Mouse (Mus musculus) small intestine, adult 2 months (tissue): ENCODE data around the gene Dclk2.

ENCODE experiments used
- CTCF ChIP-seq: fragments of 200-500 bp; IDR thresholded peaks from 2 replicates; pipeline ENCODE4 v1.5.1; 2012; ENCODE audit warnings: low read depth, mild to moderate bottlenecking, control low read depth, inconsistent platforms, low read length, moderate library complexity, mixed read lengths; ENCODE audit not compliant: insufficient replicate concordance, insufficient read length; ENCODE audit errors: extremely low read depth
- POLR2A ChIP-seq: fragments of 200-500 bp; IDR thresholded peaks from 2 replicates; pipeline ENCODE4 v1.6.1; 2012; ENCODE audit warnings: low read depth, mild to moderate bottlenecking, control low read depth, inconsistent platforms, low read length, moderate library complexity

DNA sequence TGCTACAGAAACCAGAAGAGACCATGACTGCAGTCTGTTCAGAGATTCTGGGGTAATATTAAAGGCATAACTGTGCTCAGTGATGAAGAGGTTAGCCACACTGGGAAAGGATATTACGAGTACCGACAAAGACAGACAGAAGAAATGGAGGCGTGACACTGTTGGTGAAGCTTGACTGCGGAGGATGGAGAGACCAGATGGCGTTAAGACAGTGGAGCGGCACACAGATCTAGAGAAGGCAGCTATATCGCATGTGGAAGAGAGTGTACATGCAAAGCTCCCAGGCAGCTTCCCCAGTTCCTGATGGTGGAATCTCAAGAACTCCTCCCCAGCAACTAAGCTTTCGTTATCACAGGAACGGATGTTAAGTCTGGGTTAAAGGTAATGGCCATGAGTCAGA lies 116.4 kb downstream of the Dclk2 start:
- TF ChIP-seq CTCF, result no peak
- no peak for TF ChIP-seq POLR2A
